Mouse (Mus musculus) CH12.LX (cell line): Measurements from ENCODE around the gene Ankrd34b. TPM values are rescaled to one million over a fixed set of nuclear protein-coding genes. Genes with fewer than 3 reads are reported as not detected.

Experiments used
- DNase-seq: peaks from one replicate; pipeline ENCODE4 v3.0.0-alpha.2; 2013; ENCODE audit errors: extremely low read depth
- H3K27ac ChIP-seq: 2 replicates; pipeline ENCODE4 v1.5.1; 2012; ENCODE audit warnings: low read depth, mild to moderate bottlenecking, control low read depth, moderate library complexity; ENCODE audit not compliant: insufficient read depth
- H3K27me3 ChIP-seq: replicated peaks from 2 replicates; pipeline ENCODE3; 2012; ENCODE audit warnings: inconsistent platforms
- H3K36me3 ChIP-seq, 2 experiments: replicated peaks in 1 of 2; 2 replicates each; pipeline versions ENCODE3 to v1.6.1; 2012; ENCODE audit warnings: inconsistent platforms in 1 of 2, low read length in 1 of 2, mild to moderate bottlenecking in 1 of 2, mixed read lengths in 1 of 2, moderate library complexity in 1 of 2; ENCODE audit not compliant: control insufficient read depth in 1 of 2, insufficient read depth in 1 of 2
- H3K4me1 ChIP-seq, 2 experiments: 2 replicates each; pipeline ENCODE4 v1.6.1; 2012; ENCODE audit warnings: inconsistent platforms in 1 of 2, moderate library complexity in 1 of 2; ENCODE audit not compliant: insufficient read depth in 2 of 2, control insufficient read depth in 1 of 2
- H3K4me2 ChIP-seq: 2 replicates; pipeline ENCODE4 v1.6.1; 2012; ENCODE audit warnings: low read depth, mild to moderate bottlenecking, control low read depth; ENCODE audit not compliant: poor library complexity, insufficient read depth, severe bottlenecking
- H3K4me3 ChIP-seq, 3 experiments: fragments of 150-350 bp in 1 of 3; sonication (generic) in 1 of 3; replicated peaks in 1 of 3; 2 replicates each; pipeline versions ENCODE3 to v1.5.1; 2011 to 2012; ENCODE audit warnings: low read depth in 2 of 3, low read length in 2 of 3, mild to moderate bottlenecking in 2 of 3, moderate library complexity in 2 of 3, control low read depth in 1 of 3, improper control_type of control experiment in 1 of 3, inconsistent platforms in 1 of 3, mixed read lengths in 1 of 3; ENCODE audit not compliant: poor library complexity in 1 of 3
- H3K79me2 ChIP-seq: replicated peaks from 2 replicates; pipeline ENCODE4 v1.6.1; 2012; ENCODE audit warnings: mild to moderate bottlenecking, moderate library complexity; ENCODE audit not compliant: control insufficient read depth, poor library complexity, insufficient read depth, severe bottlenecking; ENCODE audit errors: extremely low read depth
- H3K9ac ChIP-seq: 2 replicates; pipeline ENCODE4 v1.6.1; 2012; ENCODE audit warnings: low read depth, mild to moderate bottlenecking, control low read depth, moderate library complexity; ENCODE audit not compliant: insufficient read depth
- H3K9me3 ChIP-seq: replicated peaks from 2 replicates; pipeline ENCODE3; 2012; ENCODE audit warnings: low read length, inconsistent platforms, mixed read lengths
- BHLHE40 ChIP-seq: IDR thresholded peaks from 2 replicates; pipeline ENCODE4 v1.6.1; 2011; ENCODE audit warnings: mild to moderate bottlenecking, low read depth, low read length, improper control_type of control experiment
- CHD1 ChIP-seq: IDR thresholded peaks from 2 replicates; pipeline ENCODE4 v1.6.1; 2012; ENCODE audit warnings: low read depth, low read length, improper control_type of control experiment, inconsistent platforms
- CTCF ChIP-seq, 2 experiments: IDR thresholded peaks in 1 of 2; conservative IDR thresholded peaks in 1 of 2; 2 replicates each; pipeline ENCODE4 v1.5.1; 2011 to 2012; ENCODE audit warnings: low read depth in 2 of 2, low read length in 2 of 2, improper control_type of control experiment in 1 of 2, inconsistent platforms in 1 of 2, mild to moderate bottlenecking in 1 of 2, moderate library complexity in 1 of 2
- ELF1 ChIP-seq: IDR thresholded peaks from 2 replicates; pipeline ENCODE4 v1.6.1; 2014; ENCODE audit warnings: low read depth, mild to moderate bottlenecking, inconsistent platforms, low read length, improper control_type of control experiment
- ETS1 ChIP-seq: conservative IDR thresholded peaks from 2 replicates; pipeline ENCODE4 v1.6.1; 2012; ENCODE audit warnings: low read depth, mild to moderate bottlenecking, inconsistent platforms, low read length, improper control_type of control experiment, moderate library complexity
- GABPA ChIP-seq: IDR thresholded peaks from 2 replicates; pipeline ENCODE4 v1.6.1; 2012; ENCODE audit warnings: low read depth, low read length, improper control_type of control experiment, inconsistent platforms; ENCODE audit not compliant: insufficient replicate concordance
- HCFC1 ChIP-seq: IDR thresholded peaks from 2 replicates; pipeline ENCODE4 v1.6.1; 2012; ENCODE audit warnings: low read depth, mild to moderate bottlenecking, inconsistent platforms, low read length, improper control_type of control experiment
- JUND ChIP-seq: conservative IDR thresholded peaks from 2 replicates; pipeline ENCODE4 v1.6.1; 2011; ENCODE audit warnings: low read depth, low read length, improper control_type of control experiment
- KAT2A ChIP-seq: IDR thresholded peaks from 2 replicates; pipeline ENCODE4 v1.6.1; 2012; ENCODE audit warnings: low read length, improper control_type of control experiment, inconsistent platforms; ENCODE audit not compliant: insufficient replicate concordance
- MAFK ChIP-seq: IDR thresholded peaks from 2 replicates; pipeline ENCODE4 v1.6.1; 2011; ENCODE audit warnings: low read length, improper control_type of control experiment; ENCODE audit not compliant: insufficient replicate concordance
- MAX ChIP-seq: IDR thresholded peaks from 2 replicates; pipeline ENCODE4 v1.6.1; 2011; ENCODE audit warnings: low read length, improper control_type of control experiment
- MAZ ChIP-seq: IDR thresholded peaks from 2 replicates; pipeline ENCODE4 v1.6.1; 2012; ENCODE audit warnings: low read depth, mild to moderate bottlenecking, inconsistent platforms, low read length, improper control_type of control experiment, moderate library complexity
- MXI1 ChIP-seq: IDR thresholded peaks from 2 replicates; pipeline ENCODE4 v1.6.1; 2011; ENCODE audit warnings: mild to moderate bottlenecking, low read depth, low read length, improper control_type of control experiment
- MYC ChIP-seq: IDR thresholded peaks from 2 replicates; pipeline ENCODE4 v1.6.1; 2011; ENCODE audit warnings: low read depth, mild to moderate bottlenecking, improper control_type of control experiment, low read length
- NELFE ChIP-seq: IDR thresholded peaks from 2 replicates; pipeline ENCODE4 v1.6.1; 2011; ENCODE audit warnings: low read depth, low read length, improper control_type of control experiment
- NRF1 ChIP-seq: IDR thresholded peaks from 2 replicates; pipeline ENCODE4 v1.6.1; 2014; ENCODE audit warnings: low read depth, mild to moderate bottlenecking, inconsistent platforms, low read length, improper control_type of control experiment, moderate library complexity
- POLR2A ChIP-seq: IDR thresholded peaks from 2 replicates; pipeline ENCODE4 v1.6.1; 2011; ENCODE audit warnings: low read depth, mild to moderate bottlenecking, improper control_type of control experiment, low read length
- RAD21 ChIP-seq: IDR thresholded peaks from 2 replicates; pipeline ENCODE4 v1.6.1; 2011; ENCODE audit warnings: low read depth, mild to moderate bottlenecking, low read length, improper control_type of control experiment, moderate library complexity
- TCF12 ChIP-seq: IDR thresholded peaks from 2 replicates; pipeline ENCODE4 v1.6.1; 2014; ENCODE audit warnings: low read depth, mild to moderate bottlenecking, inconsistent platforms, low read length, improper control_type of control experiment
- USF1 ChIP-seq: IDR thresholded peaks from 2 replicates; pipeline ENCODE4 v1.6.1; 2014; ENCODE audit warnings: low read depth, mild to moderate bottlenecking, inconsistent platforms, low read length, improper control_type of control experiment
- ZNF384 ChIP-seq: IDR thresholded peaks from 2 replicates; pipeline ENCODE4 v1.6.1; 2012; ENCODE audit warnings: low read depth, low read length, improper control_type of control experiment, inconsistent platforms
- dilution Hi-C: fragments of 300-500 bp; cut with MboI; formaldehyde crosslinking; loops from 2 replicates; pipeline ENCODE4 v1.14.3; 2020; ENCODE audit warnings: low sequenced_read_pairs; ENCODE audit not compliant: extremely low pct_unique_long_range_greater_than_20kb, extremely low pct_ligation_motif_present
- in situ Hi-C: fragments of 300-500 bp; cut with MboI; formaldehyde crosslinking; loops from 3 replicates; pipeline ENCODE4 v1.14.3; 2019; ENCODE audit warnings: low sequenced_read_pairs, low pct_ligation_motif_present, low pct_unique_long_range_greater_than_20kb, mixed read lengths
- polyA plus RNA-seq: library from polyadenylated mRNA; unstranded; fragments of >175 nt; gene quantifications from 2 replicates; pipeline ENCODE4 v1.2.1, GENCODE M21; 2012; ENCODE audit warnings: low read depth; ENCODE audit not compliant: insufficient read length
- total RNA-seq, 2 experiments: library from RNA; depleted of rRNA; stranded (reverse); fragments of 300-350 nt in 1 of 2; fragments of >200 nt in 1 of 2; gene quantifications; 2 replicates each; pipeline ENCODE4 v1.2.3; 2012 to 2014

Gene Ankrd34b
- total and polyA plus RNA-seq, 3 experiments: not detected

DNA sequence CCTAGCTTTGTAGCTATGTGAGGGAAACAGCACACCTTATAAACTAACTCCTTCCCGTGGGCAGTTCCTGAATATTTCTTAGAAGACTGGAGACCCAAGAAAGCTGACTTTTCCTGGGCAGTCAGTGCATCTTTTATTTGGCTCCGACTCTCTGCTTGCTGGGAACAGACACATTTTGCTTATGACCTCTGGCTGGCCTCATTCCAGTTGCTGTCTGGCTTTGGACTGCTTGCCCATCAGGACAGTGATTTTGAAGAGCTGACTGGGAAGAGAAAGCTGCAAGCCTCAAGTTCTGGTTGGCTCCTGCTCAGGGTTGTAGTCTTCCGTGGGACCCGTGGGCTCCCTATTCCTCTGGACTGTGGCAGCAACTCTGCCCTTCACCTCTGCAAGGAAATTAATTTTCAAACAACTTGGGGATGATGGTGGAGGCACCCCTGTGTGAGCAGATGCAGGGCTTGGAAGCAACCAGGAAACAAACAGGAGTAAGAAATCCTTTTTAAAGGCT is 1.7 kb downstream of the Ankrd34b start:
- Histone ChIP-seq H3K79me2 (no peaks in the 10 kb centered on the region), H3K27me3 (no peaks in the 10 kb centered on the region), H3K9ac (no peak overlapping the region)
- no peak for DNase-seq
- TF ChIP-seq ZNF384 (no peak), MAX (no peak), USF1 (no peak), MXI1 (no peak), NELFE (no peak)
- TF ChIP-seq, all 38 proteins: peak for 0
- H3K4me2 ChIP-seq: no peak overlapping the region
- in situ Hi-C loops (no loop called here), dilution Hi-C loops (no loop called here)
- H3K4me3 ChIP-seq: no peak overlapping the region
- peaks cover 0 to 4% of the 10 kb centered on the region in 2 experiments; a peak in 1 of 4 replicates for H3K4me1 ChIP-seq
- no peaks in the 10 kb centered on the region for H3K36me3 ChIP-seq
- H3K9me3 ChIP-seq: peaks cover 12% of the 10 kb centered on the region
- no peak overlapping the region for H3K27ac ChIP-seq

- dilution Hi-C loops: no loop called here
- no peak overlapping the region for H3K27ac ChIP-seq
- in situ Hi-C loops: no loop called here
- H3K27me3 ChIP-seq: no peaks in the 10 kb centered on the region
- no peak overlapping the region for H3K9ac ChIP-seq
- TF ChIP-seq MXI1 (0 out of 2 replicates have a peak, but pooled peaks have one; percentile 5), CTCF (conservative IDR thresholded peaks at IDR 0.05 in 1 of 2, IDR thresholded peaks at IDR 0.05 in 1 of 2; ENCODE audit: low read depth in 2 of 2, low read length in 2 of 2) (no peak)
- no peak overlapping the region for H3K4me3 ChIP-seq
- no peaks in the 10 kb centered on the region for H3K36me3 ChIP-seq
- H3K4me2 ChIP-seq: peak overlapping the region; percentile 0; the same call in 1 of the 2 replicates
- H3K9me3 ChIP-seq: no peaks in the 10 kb centered on the region
- no peak for DNase-seq
- H3K79me2 ChIP-seq: no peaks in the 10 kb centered on the region
- H3K4me1 ChIP-seq: no peaks in the 10 kb centered on the region
Measured at GRCm38 (mm10) chr13:92438656-92439055, 13.0 kb downstream of the Ankrd34b start.

DNA sequence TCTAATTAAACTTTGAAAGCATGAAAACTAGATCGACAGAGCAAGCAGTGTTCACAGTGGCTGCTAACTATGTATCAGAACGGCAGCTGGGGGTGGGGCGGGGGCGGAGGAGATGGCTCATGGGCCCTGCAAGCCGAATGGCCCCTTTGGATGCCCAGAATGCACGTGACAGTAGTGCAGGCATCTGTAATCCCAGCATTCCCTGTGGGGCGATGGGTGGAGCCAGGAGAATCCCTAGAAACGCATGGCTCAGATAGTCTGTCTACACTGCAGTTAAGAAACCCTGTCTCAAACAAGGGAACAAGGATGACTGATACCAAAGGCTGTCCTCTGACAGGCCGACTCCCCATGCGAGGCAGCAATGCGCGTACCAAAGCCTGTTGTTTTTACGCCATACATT is 14.6 kb downstream of the Ankrd34b start:
- no peaks in the 10 kb centered on the region for H3K4me1 ChIP-seq
- H3K27ac ChIP-seq: no peak overlapping the region
- H3K4me3 ChIP-seq: no peak overlapping the region
- H3K79me2 ChIP-seq: no peaks in the 10 kb centered on the region
- dilution Hi-C loops (no loop called here), in situ Hi-C loops (no loop called here)
- no peak overlapping the region for H3K9ac ChIP-seq
- H3K4me2 ChIP-seq: no peak overlapping the region
- H3K9me3 ChIP-seq: no peaks in the 10 kb centered on the region
- H3K36me3 ChIP-seq: no peaks in the 10 kb centered on the region
- no peaks in the 10 kb centered on the region for H3K27me3 ChIP-seq
- no peak for DNase-seq
- TF ChIP-seq ELF1 (no peak), KAT2A (no peak), RAD21 (no peak), BHLHE40 (no peak), ETS1 (no peak), GABPA (no peak), TCF12 (no peak), MAFK (no peak), CTCF (conservative IDR thresholded peaks at IDR 0.05 in 1 of 2, IDR thresholded peaks at IDR 0.05 in 1 of 2; ENCODE audit: low read depth in 2 of 2, low read length in 2 of 2) (no peak), CHD1 (no peak), USF1 (no peak), POLR2A (no peak), MXI1 (no peak), MYC (no peak), NRF1 (no peak), JUND (no peak), MAZ (no peak), HCFC1 (no peak)
